Mouse (Mus musculus): ENCODE data around the gene Sh3pxd2a.

DNA sequence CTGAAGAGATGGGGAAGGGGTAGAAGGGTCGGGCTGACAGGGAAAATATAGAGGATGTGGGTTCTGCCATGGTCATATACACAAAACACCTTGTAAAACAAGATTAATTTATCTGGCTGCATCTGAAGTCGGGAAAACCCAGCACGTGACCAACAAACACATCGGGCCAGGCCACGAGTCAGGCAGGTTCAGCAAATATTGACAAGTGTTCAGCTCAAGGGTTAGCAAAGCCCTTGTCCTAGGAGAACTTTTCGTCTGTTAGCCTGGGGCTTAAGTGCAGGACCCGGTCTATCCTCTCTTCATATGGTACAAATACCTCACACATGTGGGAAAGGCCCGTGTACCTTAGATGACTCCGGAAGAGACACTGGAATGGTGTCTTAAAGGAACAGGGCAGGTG, 18.1 kb downstream of the Sh3pxd2a start:
- no peak for TF ChIP-seq CTCF (IDR thresholded peaks at IDR 0.05; ENCODE audit: extremely low read depth, insufficient read depth, low read length)
- no peak for TF ChIP-seq POLR2A (IDR thresholded peaks at IDR 0.05; ENCODE audit: extremely low read depth, insufficient read depth, low read length)

Data from cortical plate, adult 2 months (tissue).